Mouse (Mus musculus) G1E (cell line): ENCODE measurements around the gene Maml3. TPM values are rescaled to one million over a fixed set of nuclear protein-coding genes. Genes with fewer than 3 reads are reported as not detected.

ENCODE experiments used
- ATAC-seq: 2 replicates; pipeline ENCODE4 v1.8.0; 2016; ENCODE audit warnings: mild to moderate bottlenecking; ENCODE audit not compliant: insufficient number of reproducible peaks, poor library complexity, low FRiP score, severe bottlenecking; ENCODE audit errors: extremely low read depth
- DNase-seq: peaks from one replicate; pipeline ENCODE4 v3.0.0; 2012; ENCODE audit warnings: low spot score
- H3K27me3 ChIP-seq: 2 replicates; pipeline ENCODE4 v1.6.1; 2012; ENCODE audit warnings: mild to moderate bottlenecking, low read length, inconsistent platforms; ENCODE audit not compliant: insufficient read depth
- H3K36me3 ChIP-seq: replicated peaks from 2 replicates; pipeline ENCODE3; 2012; ENCODE audit warnings: mild to moderate bottlenecking, inconsistent platforms
- H3K4me1 ChIP-seq: 2 replicates; pipeline ENCODE4 v1.6.1; 2012; ENCODE audit warnings: low read depth, low read length, inconsistent platforms, mixed read lengths; ENCODE audit not compliant: insufficient read depth
- H3K4me3 ChIP-seq: 2 replicates; pipeline ENCODE4 v1.5.1; 2012; ENCODE audit warnings: low read depth, mild to moderate bottlenecking, inconsistent platforms, low read length, moderate library complexity, mixed read lengths
- H3K9me3 ChIP-seq: replicated peaks from 2 replicates; pipeline ENCODE4 v1.6.1; 2012; ENCODE audit warnings: inconsistent platforms
- CTCF ChIP-seq: IDR thresholded peaks from 2 replicates; pipeline ENCODE4 v1.5.1; 2012; ENCODE audit warnings: low read depth, low read length, inconsistent platforms, mixed read lengths
- GATA1 ChIP-seq: IDR thresholded peaks from 2 replicates; pipeline ENCODE4 v1.6.1; 2012; ENCODE audit warnings: borderline replicate concordance, low read length, inconsistent platforms, mixed read lengths
- GATA2 ChIP-seq: IDR thresholded peaks from 2 replicates; pipeline ENCODE4 v1.6.1; 2012; ENCODE audit warnings: low read depth, low read length, inconsistent platforms, borderline replicate concordance
- POLR2AphosphoS5 ChIP-seq: IDR thresholded peaks from 2 replicates; pipeline ENCODE4 v1.6.1; 2012; ENCODE audit warnings: low read depth, low read length, inconsistent platforms; ENCODE audit not compliant: insufficient replicate concordance
- TAL1 ChIP-seq: conservative IDR thresholded peaks from 2 replicates; pipeline ENCODE4 v1.6.1; 2012; ENCODE audit warnings: low read depth, low read length, inconsistent platforms, mixed read lengths
- polyA plus RNA-seq: library from polyadenylated mRNA; stranded (reverse); fragments of >175 nt; gene quantifications from 2 replicates; pipeline ENCODE4 v1.2.3, GENCODE M21; 2012
- total RNA-seq, 2 experiments: library from RNA; stranded (forward) in 1 of 2; stranded (reverse) in 1 of 2; fragments of 200-1000 nt in 1 of 2; fragments of >200 nt in 1 of 2; fragmentation: Nextera tagmentation in 1 of 2; gene quantifications; 2 replicates each; pipeline ENCODE4 v1.2.3; 2014 to 2017

The Maml3 gene
- total and polyA plus RNA-seq, 3 experiments: 0.01 to 0.49 TPM; not detected in 1

DNA sequence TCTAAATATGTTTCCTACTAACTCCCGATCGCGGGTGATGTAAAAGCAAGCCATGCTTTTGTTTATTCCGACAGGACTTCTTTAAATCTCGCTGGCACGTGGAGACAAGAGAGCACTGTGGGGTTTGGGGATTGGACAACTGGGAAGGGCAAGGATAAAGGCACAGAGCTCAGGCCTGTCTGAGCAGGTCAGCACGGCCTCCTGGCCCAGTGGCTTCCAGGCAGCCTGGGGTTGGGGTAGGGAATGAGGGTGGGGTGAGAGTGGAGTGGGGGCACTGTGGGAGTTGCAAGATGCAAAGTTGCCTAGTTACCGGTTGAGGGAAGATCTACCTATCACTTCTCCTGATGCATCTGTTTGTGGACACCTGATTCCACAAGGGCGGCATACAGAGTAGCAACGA, 250.7 kb downstream of the Maml3 start:
- DNase-seq: no peak
- ATAC-seq: no peak
- peaks cover 7% of the 10 kb centered on the region for H3K27me3 ChIP-seq
- no peaks in the 10 kb centered on the region for H3K9me3 ChIP-seq
- TF ChIP-seq GATA2 (no peak), GATA1 (no peak), POLR2AphosphoS5 (no peak), TAL1 (no peak), CTCF (no peak)
- H3K4me3 ChIP-seq: no peak overlapping the region
- H3K36me3 ChIP-seq: no peaks in the 10 kb centered on the region
- no peaks in the 10 kb centered on the region for H3K4me1 ChIP-seq

GRCm38 (mm10) chr3:51853610-51854009, 251.3 kb downstream of the Maml3 start:
- Histone ChIP-seq H3K36me3 (no peaks in the 10 kb centered on the region), H3K4me3 (no peak overlapping the region), H3K27me3 (peaks cover 7% of the 10 kb centered on the region), H3K4me1 (no peaks in the 10 kb centered on the region), H3K9me3 (no peaks in the 10 kb centered on the region)
- ATAC-seq (no peak), DNase-seq (no peak)
- no peak for TF ChIP-seq POLR2AphosphoS5
- no peak for TF ChIP-seq GATA1

DNA sequence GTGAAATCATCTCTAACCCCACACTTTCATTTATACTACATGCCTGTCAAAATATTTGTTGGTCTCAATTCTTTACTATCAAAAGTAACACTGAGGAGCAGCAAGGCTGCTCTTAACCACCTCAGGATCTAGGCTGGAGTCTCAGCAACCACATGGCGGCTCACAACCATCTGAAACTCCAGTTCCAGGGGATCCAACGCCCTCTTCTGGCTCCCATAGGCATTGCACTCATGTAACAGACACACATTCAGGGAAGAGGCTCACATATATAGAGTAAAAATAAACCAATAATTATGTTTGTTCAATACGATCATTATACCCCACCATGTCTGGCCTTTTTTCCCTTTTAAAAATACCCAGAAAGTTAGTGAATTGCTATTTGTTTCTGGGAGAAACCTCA, 252.2 kb downstream of the Maml3 start:
- DNase-seq: no peak
- Histone ChIP-seq H3K27me3 (peaks cover 7% of the 10 kb centered on the region), H3K9me3 (no peaks in the 10 kb centered on the region), H3K4me3 (no peak overlapping the region), H3K36me3 (no peaks in the 10 kb centered on the region), H3K4me1 (no peaks in the 10 kb centered on the region)
- ATAC-seq: no peak
- TF ChIP-seq POLR2AphosphoS5: no peak

- DNase-seq (no peak), ATAC-seq (no peak)
- Histone ChIP-seq H3K9me3 (no peaks in the 10 kb centered on the region), H3K36me3 (no peaks in the 10 kb centered on the region), H3K4me3 (no peak overlapping the region), H3K4me1 (no peaks in the 10 kb centered on the region), H3K27me3 (peaks cover 7% of the 10 kb centered on the region)
- no peak for TF ChIP-seq POLR2AphosphoS5
- TF ChIP-seq CTCF: no peak
- TF ChIP-seq GATA2: no peak
- TF ChIP-seq TAL1: no peak
- TF ChIP-seq GATA1: no peak
Observed at GRCm38 (mm10) chr3:51851596-51851995, 253.3 kb downstream of the Maml3 start.

DNA sequence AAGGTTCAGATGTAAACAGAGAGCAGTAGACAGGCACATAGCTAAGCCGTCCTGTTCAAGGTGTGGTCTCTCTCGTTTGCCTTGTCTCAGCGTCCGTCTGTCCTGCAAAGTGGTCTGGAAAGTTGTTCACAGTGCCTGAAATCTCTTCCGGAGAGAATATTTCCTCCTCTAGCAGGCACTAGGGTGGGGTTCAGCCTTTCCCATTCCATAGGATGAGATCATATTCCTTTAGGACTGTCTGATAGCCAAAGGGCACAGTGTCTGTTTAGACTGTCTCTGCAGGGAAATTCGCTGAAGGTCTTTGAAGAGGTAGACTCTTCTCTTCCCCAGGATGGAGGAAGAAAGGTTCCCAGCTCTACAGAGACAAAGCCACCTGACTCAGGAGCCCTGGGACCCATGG, 255.4 kb downstream of the Maml3 start:
- Histone ChIP-seq H3K36me3 (no peaks in the 10 kb centered on the region), H3K4me3 (no peak overlapping the region), H3K9me3 (no peaks in the 10 kb centered on the region), H3K4me1 (no peaks in the 10 kb centered on the region), H3K27me3 (peaks cover 5% of the 10 kb centered on the region)
- DNase-seq (no peak), ATAC-seq (no peak)
- TF ChIP-seq TAL1 (no peak), GATA1 (no peak), POLR2AphosphoS5 (no peak), CTCF (no peak), GATA2 (no peak)

DNA sequence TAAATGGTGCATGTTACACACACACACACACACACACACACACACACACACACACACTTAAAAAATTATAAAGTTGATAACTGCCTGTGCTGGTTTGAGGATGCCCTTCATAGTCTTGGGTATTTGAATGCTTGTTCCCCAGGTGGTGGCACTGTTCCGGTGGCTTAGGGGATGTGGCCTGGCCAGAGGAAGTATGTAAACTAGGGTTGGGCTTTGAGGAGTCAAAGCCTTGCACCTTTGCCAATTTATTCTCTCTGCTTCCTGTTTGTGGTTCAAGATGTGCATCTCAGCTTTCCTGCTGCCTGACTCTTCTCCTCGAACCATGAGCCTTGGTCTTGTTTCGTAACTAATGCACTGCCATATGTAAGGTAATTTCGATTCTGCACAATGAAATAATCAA, 257.6 kb downstream of the Maml3 start:
- no peak for TF ChIP-seq GATA2
- no peak for TF ChIP-seq POLR2AphosphoS5
- TF ChIP-seq GATA1: no peak
- DNase-seq: no peak
- no peak for ATAC-seq

DNA sequence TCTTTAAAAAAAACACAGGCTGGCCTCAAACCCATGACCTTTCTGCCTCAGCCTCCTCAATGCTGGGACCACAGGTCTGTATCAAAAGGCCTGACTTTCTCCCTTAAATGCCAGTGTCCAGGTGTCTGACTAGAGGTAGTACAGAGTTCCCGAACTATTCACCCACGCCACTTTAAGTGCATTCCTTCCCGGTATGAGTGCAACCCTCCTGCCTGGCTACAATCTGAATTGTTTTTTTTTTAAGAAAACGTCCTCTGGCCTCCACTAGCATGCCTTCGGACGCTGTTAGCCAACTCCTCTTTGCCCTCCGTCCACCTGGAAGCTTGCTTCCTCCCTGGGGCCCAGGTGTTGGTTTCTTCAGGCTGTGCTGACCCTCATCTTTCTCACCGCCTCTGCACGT, 260.6 kb downstream of the Maml3 start:
- no peaks in the 10 kb centered on the region for H3K27me3 ChIP-seq
- H3K4me1 ChIP-seq: no peaks in the 10 kb centered on the region
- H3K4me3 ChIP-seq: no peak overlapping the region
- no peak for ATAC-seq
- no peak for TF ChIP-seq POLR2AphosphoS5
- no peak for TF ChIP-seq TAL1
- no peak for TF ChIP-seq GATA1
- no peak for TF ChIP-seq GATA2
- TF ChIP-seq CTCF: no peak
- H3K9me3 ChIP-seq: no peaks in the 10 kb centered on the region
- no peak for DNase-seq
- H3K36me3 ChIP-seq: no peaks in the 10 kb centered on the region

More for the DNA sequence above, 257.6 kb downstream of the Maml3 start:
- Histone ChIP-seq H3K9me3 (no peaks in the 10 kb centered on the region), H3K36me3 (no peaks in the 10 kb centered on the region), H3K4me1 (no peaks in the 10 kb centered on the region), H3K27me3 (no peaks in the 10 kb centered on the region), H3K4me3 (no peak overlapping the region)
